Mouse (Mus musculus) urinary bladder, postnatal 0 days (tissue): Measurements from ENCODE around the gene Olfr589. TPM values are rescaled to one million over a fixed set of nuclear protein-coding genes. Genes with fewer than 3 reads are reported as not detected.

Source experiments
- polyA plus RNA-seq: library from polyadenylated mRNA; unstranded; fragments of >200 nt; fragmentation: Nextera tagmentation; extraction: Ambion mirVana; gene quantifications from 2 replicates; pipeline ENCODE4 v1.2.1, GENCODE M21; 2015

Olfr589 gene
- not detected in 2 replicates for polyA plus RNA-seq

DNA sequence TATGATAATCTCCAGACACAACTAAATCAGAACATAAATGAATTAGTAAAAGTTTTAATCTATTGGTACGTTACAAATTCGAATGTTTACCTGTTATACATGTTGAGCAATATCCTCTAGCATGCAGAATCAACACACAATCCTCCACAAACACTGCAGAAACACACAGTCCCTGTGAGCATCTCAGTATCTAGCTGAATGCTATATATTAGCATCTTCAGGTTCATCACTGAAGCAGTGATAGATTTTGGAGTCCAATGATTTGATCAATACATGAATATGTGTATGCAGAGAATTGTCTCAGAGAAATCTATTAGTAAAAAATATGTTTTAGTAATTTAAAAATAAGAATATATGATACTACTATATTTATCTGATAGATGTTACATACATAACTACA, at the start of gene Olfr589:
TSS of gene Olfr589 (minus strand) at position 101 of the 400 bp plus-strand sequence.

DNA sequence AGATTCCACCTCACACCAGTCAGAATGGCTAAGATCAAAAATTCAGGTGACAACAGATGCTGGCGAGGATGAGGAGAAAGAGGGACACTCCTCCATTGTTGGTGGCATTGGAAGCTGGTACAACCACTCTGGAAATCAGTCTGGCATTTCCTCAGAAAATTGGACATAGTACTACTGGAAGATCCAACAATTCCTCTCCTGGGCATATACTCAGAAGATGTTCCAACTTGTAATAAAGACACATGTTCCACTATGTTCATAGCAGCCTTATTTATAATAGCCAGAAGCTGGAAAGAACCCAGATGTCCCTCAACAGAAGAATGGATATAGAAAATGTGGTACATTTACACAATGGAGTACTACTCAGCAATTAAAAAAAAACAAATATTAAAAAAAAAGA, 28.3 kb upstream of the Olfr589 start, which contains the start of gene Olfr592:
TSS of gene Olfr592 (plus strand) at position 301 of the 400 bp plus-strand sequence.

GRCm38 (mm10) chr7:103178240-103178639, 22.1 kb upstream of the Olfr589 start, which contains the start of gene Olfr591:
TSS of gene Olfr591 (minus strand) at chr7:103178340.

GRCm38 (mm10) chr7:103140579-103140978, 15.6 kb downstream of the Olfr589 start, which contains the start of gene Olfr588-ps1:
TSS of gene Olfr588-ps1 (plus strand) at chr7:103140879.

DNA sequence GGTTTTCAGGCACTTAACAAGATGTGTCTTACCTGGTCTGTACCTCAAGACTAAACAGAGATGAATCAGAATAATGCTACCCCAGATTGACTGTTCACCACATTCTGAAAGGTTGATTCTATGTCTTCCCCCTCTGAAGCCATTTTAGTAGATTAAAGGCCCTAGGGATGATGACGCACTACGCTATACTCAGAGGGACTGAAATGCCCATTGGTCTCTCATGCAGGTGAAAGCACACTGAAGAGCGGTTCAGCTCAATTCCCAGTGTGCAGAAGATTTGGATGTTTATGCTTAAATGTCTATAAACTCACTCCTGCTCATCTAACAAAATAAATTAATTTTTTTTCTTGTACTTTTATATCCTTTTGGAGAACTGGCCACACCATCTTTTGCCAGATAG, 30.6 kb downstream of the Olfr589 start, which contains the start of gene Olfr586:
TSS of gene Olfr586 (minus strand) at position 101 of the 400 bp plus-strand sequence.

Other genes starting within 250 kb of the Olfr589 start
- not detected in 2 replicates for gene Olfr571, start 238.8 kb downstream of the Olfr589 start, polyA plus RNA-seq
- not detected in 2 replicates for gene Olfr572, start 231.9 kb downstream of the Olfr589 start, polyA plus RNA-seq
- gene Olfr573-ps1, start 213.8 kb downstream of the Olfr589 start, polyA plus RNA-seq, result not detected in 2 replicates
- gene Olfr574, start 207.9 kb downstream of the Olfr589 start, polyA plus RNA-seq, result not detected in 2 replicates
- not detected in 2 replicates for gene Olfr575, start 197.6 kb downstream of the Olfr589 start, polyA plus RNA-seq
- not detected in 2 replicates for gene Olfr576, start 193.7 kb downstream of the Olfr589 start, polyA plus RNA-seq
- gene Olfr577, start 180.4 kb downstream of the Olfr589 start, polyA plus RNA-seq, result not detected in 2 replicates
- not detected in 2 replicates for gene Olfr578, start 167.0 kb downstream of the Olfr589 start, polyA plus RNA-seq
- not detected in 2 replicates for gene Olfr582, start 118.3 kb downstream of the Olfr589 start, polyA plus RNA-seq
- gene Olfr583, start 105.1 kb downstream of the Olfr589 start, polyA plus RNA-seq, result not detected in 2 replicates
- not detected in 2 replicates for gene Olfr584, start 74.5 kb downstream of the Olfr589 start, polyA plus RNA-seq
- not detected in 2 replicates for gene Olfr585, start 58.6 kb downstream of the Olfr589 start, polyA plus RNA-seq
- gene Olfr586, start 30.7 kb downstream of the Olfr589 start, polyA plus RNA-seq, result not detected in 2 replicates
- not detected in 2 replicates for gene Olfr588-ps1, start 15.5 kb downstream of the Olfr589 start, polyA plus RNA-seq
- not detected in 2 replicates for gene Olfr591, start 22.0 kb upstream of the Olfr589 start, polyA plus RNA-seq
- gene Olfr592, start 28.4 kb upstream of the Olfr589 start, polyA plus RNA-seq, result not detected in 2 replicates
- gene Olfr593, start 55.5 kb upstream of the Olfr589 start, polyA plus RNA-seq, result not detected in 2 replicates
- gene Olfr594, start 60.6 kb upstream of the Olfr589 start, polyA plus RNA-seq, result not detected in 2 replicates
- not detected in 2 replicates for gene Usp17ld, start 96.1 kb upstream of the Olfr589 start, polyA plus RNA-seq
- gene Olfr596, start 149.3 kb upstream of the Olfr589 start, polyA plus RNA-seq, result not detected in 2 replicates
- gene Olfr597, start 160.0 kb upstream of the Olfr589 start, polyA plus RNA-seq, result not detected in 2 replicates
- not detected in 2 replicates for gene Olfr598, start 167.2 kb upstream of the Olfr589 start, polyA plus RNA-seq
- gene Olfr599, start 179.6 kb upstream of the Olfr589 start, polyA plus RNA-seq, result not detected in 2 replicates
- not detected in 2 replicates for gene Olfr600, start 193.3 kb upstream of the Olfr589 start, polyA plus RNA-seq
- gene Olfr601, start 206.3 kb upstream of the Olfr589 start, polyA plus RNA-seq, result not detected in 2 replicates
- gene Olfr603, start 229.8 kb upstream of the Olfr589 start, polyA plus RNA-seq, result not detected in 2 replicates